Mouse (Mus musculus) midbrain, embryonic 16.5 days (tissue): Measurements from ENCODE around the gene Cog7. TPM values are rescaled to one million over a fixed set of nuclear protein-coding genes. Genes with fewer than 3 reads are reported as not detected.

Experiments used
- ATAC-seq: fragments of 200-750 bp; cut with Nextera tagmentation; 2 replicates; pipeline ENCODE4 v1.8.0; 2017; ENCODE audit warnings: moderate TSS enrichment
- H3K27ac ChIP-seq: fragments of 300-500 bp; sonication (generic); 2 replicates; pipeline ENCODE4 v1.5.1; 2014; ENCODE audit warnings: mild to moderate bottlenecking, low read length, mixed read lengths
- H3K27me3 ChIP-seq: fragments of 300-500 bp; sonication (generic); 2 replicates; pipeline ENCODE4 v1.6.1; 2014; ENCODE audit warnings: low read depth, low read length, mixed read lengths; ENCODE audit not compliant: control insufficient read depth, insufficient read depth
- H3K36me3 ChIP-seq: fragments of 300-500 bp; sonication (generic); 2 replicates; pipeline ENCODE4 v1.6.1; 2014; ENCODE audit warnings: mild to moderate bottlenecking, low read length, moderate library complexity, mixed read lengths; ENCODE audit not compliant: control insufficient read depth, insufficient read depth
- H3K4me1 ChIP-seq: fragments of 300-500 bp; sonication (generic); 2 replicates; pipeline ENCODE4 v1.6.1; 2014; ENCODE audit warnings: mild to moderate bottlenecking, low read length, mixed read lengths; ENCODE audit not compliant: control insufficient read depth, insufficient read depth
- H3K4me2 ChIP-seq: fragments of 300-500 bp; sonication (generic); 2 replicates; pipeline ENCODE4 v1.6.1; 2014; ENCODE audit warnings: mild to moderate bottlenecking, low read length, mixed read lengths
- H3K4me3 ChIP-seq: fragments of 300-500 bp; sonication (generic); 2 replicates; pipeline ENCODE4 v1.5.1; 2014; ENCODE audit warnings: low read depth, mild to moderate bottlenecking, low read length, moderate library complexity, mixed read lengths
- H3K9ac ChIP-seq: fragments of 300-500 bp; sonication (generic); 2 replicates; pipeline ENCODE4 v1.6.1; 2014; ENCODE audit warnings: low read depth, low read length, mixed read lengths
- H3K9me3 ChIP-seq: fragments of 300-500 bp; sonication (generic); replicated peaks from 2 replicates; pipeline ENCODE4 v1.6.1; 2014; ENCODE audit warnings: mild to moderate bottlenecking, low read length, mixed read lengths; ENCODE audit not compliant: control insufficient read depth, poor library complexity, severe bottlenecking
- WGBS: fragments of 180-500 bp; shearing (Covaris S2); extraction: QIAGEN DNeasy Blood & Tissue Kit; methylation state at CpG from one replicate; pipeline ENCODE4 v1.1.7; 2014; 5-methylcytosine and 5-hydroxymethylcytosine counted together
- polyA plus RNA-seq: library from polyadenylated mRNA; unstranded; fragments of >200 nt; fragmentation: Nextera tagmentation; extraction: Ambion mirVana; gene quantifications from 2 replicates; pipeline ENCODE4 v1.2.1, GENCODE M21; 2015

Gene Cog7
- polyA plus RNA-seq, 1 experiment from 2014 or later: 29.1 TPM

GRCm38 (mm10) chr7:122012370-122012769 is 30.9 kb upstream of the Cog7 start:
- H3K27ac ChIP-seq: no peak overlapping the region

GRCm38 (mm10) chr7:122000396-122000795 is 18.9 kb upstream of the Cog7 start:
- peaks cover 56% of the 10 kb centered on the region for H3K36me3 ChIP-seq

More at GRCm38 (mm10) chr7:122012370-122012769, 30.9 kb upstream of the Cog7 start:
- H3K4me2 ChIP-seq: no peak overlapping the region
- WGBS: 98% methylated on average over 4 of the region's 4 CpGs
- H3K36me3 ChIP-seq: peaks cover 25% of the 10 kb centered on the region
- H3K9ac ChIP-seq: no peak overlapping the region
- no peak for ATAC-seq
- no peak overlapping the region for H3K4me3 ChIP-seq
- H3K4me1 ChIP-seq: peaks cover 8% of the 10 kb centered on the region
- no peaks in the 10 kb centered on the region for H3K9me3 ChIP-seq
- no peaks in the 10 kb centered on the region for H3K27me3 ChIP-seq

GRCm38 (mm10) chr7:121995961-121996360 is 14.4 kb upstream of the Cog7 start:
- Histone ChIP-seq H3K4me1 (no peaks in the 10 kb centered on the region), H3K36me3 (peaks cover 59% of the 10 kb centered on the region), H3K9ac (no peak overlapping the region), H3K9me3 (no peaks in the 10 kb centered on the region), H3K27me3 (no peaks in the 10 kb centered on the region), H3K4me2 (no peak overlapping the region), H3K4me3 (no peak overlapping the region), H3K27ac (no peak overlapping the region)
- 89% methylated on average over 5 of the region's 5 CpGs for WGBS
- ATAC-seq: no peak

More at GRCm38 (mm10) chr7:122000396-122000795, 18.9 kb upstream of the Cog7 start:
- H3K27ac ChIP-seq: no peak overlapping the region
- no peaks in the 10 kb centered on the region for H3K27me3 ChIP-seq
- H3K4me2 ChIP-seq: no peak overlapping the region
- no peak overlapping the region for H3K4me3 ChIP-seq
- WGBS: 69% methylated on average over 8 of the region's 8 CpGs
- H3K9me3 ChIP-seq: no peaks in the 10 kb centered on the region
- H3K9ac ChIP-seq: no peak overlapping the region
- ATAC-seq: no peak
- no peaks in the 10 kb centered on the region for H3K4me1 ChIP-seq

GRCm38 (mm10) chr7:121975031-121975430 is 6.5 kb downstream of the Cog7 start:
- Histone ChIP-seq H3K4me3 (no peak overlapping the region), H3K9ac (no peak overlapping the region), H3K4me1 (no peaks in the 10 kb centered on the region), H3K27me3 (no peaks in the 10 kb centered on the region), H3K4me2 (no peak overlapping the region), H3K9me3 (no peaks in the 10 kb centered on the region), H3K27ac (no peak overlapping the region), H3K36me3 (peaks cover 17% of the 10 kb centered on the region)
- WGBS: 51% methylated on average over 4 of the region's 4 CpGs
- ATAC-seq: no peak

- Histone ChIP-seq H3K4me1 (no peaks in the 10 kb centered on the region), H3K4me2 (no peak overlapping the region), H3K27me3 (no peaks in the 10 kb centered on the region), H3K9me3 (no peaks in the 10 kb centered on the region), H3K36me3 (peaks cover 18% of the 10 kb centered on the region), H3K4me3 (no peak overlapping the region), H3K9ac (no peak overlapping the region), H3K27ac (no peak overlapping the region)
- 89% methylated on average over 3 of the region's 3 CpGs for WGBS
- no peak for ATAC-seq
Observed at GRCm38 (mm10) chr7:121971698-121972097, 9.8 kb downstream of the Cog7 start.

GRCm38 (mm10) chr7:121970250-121970649 is 11.3 kb downstream of the Cog7 start:
- no peaks in the 10 kb centered on the region for H3K27me3 ChIP-seq
- no peak overlapping the region for H3K9ac ChIP-seq
- no peak overlapping the region for H3K4me2 ChIP-seq
- H3K27ac ChIP-seq: no peak overlapping the region
- WGBS: 92% methylated on average over 9 of the region's 9 CpGs
- no peak overlapping the region for H3K4me3 ChIP-seq
- peaks cover 18% of the 10 kb centered on the region for H3K36me3 ChIP-seq
- H3K9me3 ChIP-seq: no peaks in the 10 kb centered on the region
- no peaks in the 10 kb centered on the region for H3K4me1 ChIP-seq
- no peak for ATAC-seq

- no peaks in the 10 kb centered on the region for H3K4me1 ChIP-seq
- H3K9ac ChIP-seq: no peak overlapping the region
- no peaks in the 10 kb centered on the region for H3K27me3 ChIP-seq
- no peak for ATAC-seq
- no peaks in the 10 kb centered on the region for H3K9me3 ChIP-seq
- no peak overlapping the region for H3K4me3 ChIP-seq
- peaks cover 16% of the 10 kb centered on the region for H3K36me3 ChIP-seq
- no peak overlapping the region for H3K27ac ChIP-seq
- 88% methylated on average over 9 of the region's 9 CpGs for WGBS
- no peak overlapping the region for H3K4me2 ChIP-seq
Observed at GRCm38 (mm10) chr7:121968816-121969215, 12.7 kb downstream of the Cog7 start.

- no peak overlapping the region for H3K27ac ChIP-seq
- ATAC-seq: no peak
- WGBS: 91% methylated on average over 8 of the region's 8 CpGs
Observed at GRCm38 (mm10) chr7:121968242-121968641, 13.3 kb downstream of the Cog7 start.

GRCm38 (mm10) chr7:121966169-121966568 is 15.3 kb downstream of the Cog7 start:
- Histone ChIP-seq H3K9me3 (no peaks in the 10 kb centered on the region), H3K4me1 (no peaks in the 10 kb centered on the region), H3K9ac (no peak overlapping the region), H3K4me2 (no peak overlapping the region), H3K27me3 (no peaks in the 10 kb centered on the region), H3K36me3 (peaks cover 11% of the 10 kb centered on the region), H3K27ac (no peak overlapping the region), H3K4me3 (no peak overlapping the region)
- ATAC-seq: no peak
- 95% methylated on average over 7 of the region's 7 CpGs for WGBS

More at GRCm38 (mm10) chr7:121968242-121968641, 13.3 kb downstream of the Cog7 start:
- Histone ChIP-seq H3K9me3 (no peaks in the 10 kb centered on the region), H3K9ac (no peak overlapping the region), H3K4me1 (no peaks in the 10 kb centered on the region), H3K4me3 (no peak overlapping the region), H3K4me2 (no peak overlapping the region), H3K36me3 (peaks cover 13% of the 10 kb centered on the region), H3K27me3 (no peaks in the 10 kb centered on the region)
